Mouse (Mus musculus): Measurements from ENCODE around the gene Dnah7c.
"Not testable (repeated sequence)": the region's sequence is repeated elsewhere in the genome, so short reads cannot be mapped to it uniquely, and the experiment has no call there.

GRCm38 (mm10) chr1:46416946-46417345, 8.4 kb upstream of the Dnah7c start:
- TF ChIP-seq USF1 (IDR thresholded peaks at IDR 0.05; ENCODE audit: low read depth); CTCF (IDR thresholded peaks at IDR 0.05; ENCODE audit: control insufficient read depth, insufficient read depth, insufficient read length); MAX (IDR thresholded peaks at IDR 0.05); CEBPB (IDR thresholded peaks at IDR 0.05; ENCODE audit: low read depth); MYOD1 (IDR thresholded peaks at IDR 0.05; ENCODE audit: control insufficient read depth, insufficient read length, low read depth); FOSL1 (IDR thresholded peaks at IDR 0.05; ENCODE audit: insufficient read depth, low read length, poor library complexity, severe bottlenecking): not testable (repeated sequence)
